Mouse (Mus musculus) bone marrow, adult 2 months (tissue): ENCODE data around the gene Spata31d1b. TPM values are rescaled to one million over a fixed set of nuclear protein-coding genes. Genes with fewer than 3 reads are reported as not detected.
"Not testable (repeated sequence)": the region's sequence is repeated elsewhere in the genome, so short reads cannot be mapped to it uniquely, and the experiment has no call there.

ENCODE experiments used
- H3K27ac ChIP-seq: fragments of 200-500 bp; 2 replicates; pipeline ENCODE4 v1.5.1; 2012; ENCODE audit warnings: low read depth, mild to moderate bottlenecking, control low read depth, inconsistent platforms, low read length; ENCODE audit not compliant: control insufficient read depth, poor library complexity, insufficient read depth
- H3K4me1 ChIP-seq: fragments of 200-500 bp; 2 replicates; pipeline ENCODE4 v1.6.1; 2011; ENCODE audit warnings: low read length; ENCODE audit not compliant: control insufficient read depth, insufficient read depth
- H3K4me3 ChIP-seq: fragments of 200-500 bp; replicated peaks from 2 replicates; pipeline ENCODE3; 2011; ENCODE audit warnings: mild to moderate bottlenecking, low read depth, low read length, control low read depth; ENCODE audit not compliant: control insufficient read depth
- CTCF ChIP-seq: fragments of 200-500 bp; IDR thresholded peaks from 2 replicates; pipeline ENCODE4 v1.5.1; 2011; ENCODE audit warnings: low read length, control low read depth; ENCODE audit not compliant: control insufficient read depth, insufficient read depth
- POLR2A ChIP-seq: fragments of 200-500 bp; IDR thresholded peaks from 2 replicates; pipeline ENCODE4 v1.6.1; 2011; ENCODE audit warnings: low read depth, mild to moderate bottlenecking, control low read depth, low read length, borderline replicate concordance; ENCODE audit not compliant: control insufficient read depth
- WGBS: fragments of 180-500 bp; shearing (Covaris S2); methylation state at CpG from one replicate; pipeline ENCODE4 v1.1.7; 2018; 5-methylcytosine and 5-hydroxymethylcytosine counted together
- polyA plus RNA-seq: library from polyadenylated mRNA; stranded (reverse); fragments of >200 nt; gene quantifications from 2 replicates; pipeline ENCODE4 v1.2.4, GENCODE M21; 2011; ENCODE audit warnings: low replicate concordance; ENCODE audit not compliant: missing spikeins, insufficient read depth, insufficient read length

Gene Spata31d1b
- polyA plus RNA-seq, 1 experiment = not detected

GRCm38 (mm10) chr13:59703514-59703913 lies 8.6 kb upstream of the Spata31d1b start:
- Histone ChIP-seq H3K4me1 (no peaks in the 10 kb centered on the region; the same call in 1 of the 2 replicates), H3K4me3 (no peak overlapping the region), H3K27ac (no peak overlapping the region)
- 70% methylated on average over 12 of the region's 12 CpGs for WGBS
- TF ChIP-seq CTCF (no peak), POLR2A (no peak)

DNA sequence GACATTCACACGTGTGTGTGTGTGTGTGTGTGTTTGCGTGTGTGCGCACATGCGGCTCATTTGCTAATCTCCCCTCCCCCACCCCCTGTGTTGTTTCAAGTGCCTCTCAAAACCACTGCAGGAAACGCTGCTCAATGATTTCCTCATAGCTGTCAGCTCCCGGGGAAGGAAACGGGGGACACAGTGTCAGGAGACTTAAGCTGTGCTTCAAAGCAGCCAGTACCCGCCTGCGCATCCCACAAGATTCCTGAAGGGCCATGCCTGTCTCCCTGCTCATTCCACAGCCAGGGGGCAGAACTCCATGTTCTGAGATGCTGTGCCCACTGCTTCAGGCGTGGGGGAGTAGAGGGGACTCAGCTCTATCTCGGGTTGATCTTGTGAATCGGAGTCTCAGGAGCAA lies 7.5 kb upstream of the Spata31d1b start:
- peak overlapping the region; percentile 49 for H3K4me3 ChIP-seq
- TF ChIP-seq POLR2A (no peak), CTCF (no peak)
- WGBS = 8% methylated on average over 12 of the region's 12 CpGs
- H3K4me1 ChIP-seq = no peaks in the 10 kb centered on the region; the same call in 1 of the 2 replicates
- H3K27ac ChIP-seq = no peak overlapping the region

- TF ChIP-seq CTCF (no peak), POLR2A (no peak)
- Histone ChIP-seq H3K4me1 (no peaks in the 10 kb centered on the region), H3K27ac (no peak within 1 kb of the TSS), H3K4me3 (no peak within 1 kb of the TSS)
- 86% methylated on average over 15 of the region's 15 CpGs for WGBS
These were observed 1.9 kb upstream of the Spata31d1b start, which contains the start of gene Spata31d1a for GRCm38 (mm10) chr13:59710230-59710629. Spata31d1a (minus strand) TSS chr13:59710330.

GRCm38 (mm10) chr13:59713710-59714109 lies 1.6 kb downstream of the Spata31d1b start:
- Histone ChIP-seq H3K27ac (no peak overlapping the region), H3K4me3 (no peak overlapping the region), H3K4me1 (no peaks in the 10 kb centered on the region)
- TF ChIP-seq POLR2A (no peak), CTCF (no peak)
- WGBS = 39% methylated on average over 3 of the region's 3 CpGs

DNA sequence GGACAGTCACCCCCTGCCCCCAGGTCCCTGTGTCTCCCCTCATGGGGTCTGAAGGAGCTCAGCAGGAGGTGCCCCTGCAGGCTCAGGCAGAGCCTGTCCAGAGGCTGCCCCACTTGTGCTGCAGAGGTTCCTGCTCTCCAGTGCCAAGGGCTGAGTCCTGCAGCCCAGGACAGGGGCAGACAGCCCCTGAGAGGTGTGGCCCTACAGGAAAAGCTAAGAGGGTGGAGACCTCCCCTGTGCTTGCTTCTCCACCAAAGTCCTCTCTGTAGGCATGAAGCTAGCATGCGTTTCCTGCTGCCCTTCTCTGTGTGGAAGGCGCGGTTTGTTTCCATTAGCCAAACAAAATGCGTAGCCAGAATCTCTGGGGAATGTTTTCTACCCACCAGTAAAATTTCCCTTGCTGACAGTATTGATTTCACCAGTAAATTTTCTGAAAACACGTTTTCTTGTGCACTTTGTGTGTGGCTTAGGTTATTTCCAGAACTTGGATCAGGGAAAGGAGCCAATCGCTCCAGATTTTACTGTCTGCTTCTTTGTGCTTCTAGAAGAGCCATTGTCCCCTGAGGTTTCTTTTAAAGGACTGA lies 6.9 kb downstream of the Spata31d1b start:
- not testable (repeated sequence) for H3K27ac ChIP-seq, H3K4me3 ChIP-seq, H3K4me1 ChIP-seq
- WGBS = 15% methylated on average over 6 of the region's 6 CpGs

DNA sequence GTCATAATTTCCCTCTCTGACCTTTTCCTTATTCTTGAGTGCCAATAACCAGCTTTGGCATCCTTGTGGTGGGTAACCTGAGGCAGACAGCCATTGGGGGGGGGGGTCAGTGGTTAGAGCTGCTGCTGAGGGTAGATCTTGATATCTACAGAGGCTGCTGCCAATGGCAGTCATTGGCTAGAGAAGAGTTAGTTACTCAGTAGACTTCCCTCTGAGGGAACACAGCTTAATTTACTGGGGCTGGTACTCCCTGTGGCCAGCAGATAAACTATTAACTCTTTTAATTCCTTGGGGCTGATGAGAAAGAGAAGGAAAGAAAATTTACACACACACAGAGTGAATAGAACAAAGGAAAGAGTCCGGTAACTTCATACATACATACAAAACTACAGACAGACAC lies 7.4 kb downstream of the Spata31d1b start:
- H3K4me3 ChIP-seq = no peak overlapping the region
- WGBS = 64% methylated on average over 1 of the region's 1 CpGs
- H3K4me1 ChIP-seq = no peaks in the 10 kb centered on the region
- TF ChIP-seq POLR2A (no peak), CTCF (no peak)
- no peak overlapping the region for H3K27ac ChIP-seq

DNA sequence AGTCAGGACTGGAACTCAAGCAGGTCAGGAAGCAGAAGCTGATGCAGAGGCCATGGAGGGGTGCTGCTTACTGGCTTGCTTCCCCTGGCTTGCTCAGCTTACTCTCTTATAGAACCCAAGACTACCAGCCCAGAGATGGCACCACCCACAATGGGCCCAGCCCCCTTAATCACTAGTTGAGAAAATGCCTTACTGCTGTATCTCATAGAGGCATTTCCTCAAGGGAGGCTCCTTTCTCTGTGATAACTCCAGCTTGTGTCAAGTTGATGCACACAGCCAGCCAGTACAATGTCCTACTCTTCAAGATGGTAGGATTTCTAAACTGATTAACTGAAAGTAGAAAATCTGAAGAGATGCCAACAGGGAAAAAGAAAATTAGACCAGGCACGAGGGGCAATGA lies 10.0 kb downstream of the Spata31d1b start:
- not testable (repeated sequence) for H3K4me1 ChIP-seq, H3K4me3 ChIP-seq, H3K27ac ChIP-seq
- 65% methylated on average over 1 of the region's 1 CpGs for WGBS

- WGBS = 38% methylated on average over 29 of the region's 29 CpGs
- H3K4me3 ChIP-seq = no peak overlapping the region
- TF ChIP-seq CTCF (no peak), POLR2A (no peak)
- H3K4me1 ChIP-seq = no peaks in the 10 kb centered on the region
- H3K27ac ChIP-seq = no peak overlapping the region
These were observed 14.2 kb downstream of the Spata31d1b start for GRCm38 (mm10) chr13:59726139-59726867.

GRCm38 (mm10) chr13:59728378-59729093 lies 16.5 kb downstream of the Spata31d1b start:
- 19% methylated on average over 7 of the region's 7 CpGs for WGBS
- Histone ChIP-seq H3K4me1 (no peaks in the 10 kb centered on the region), H3K27ac (no peak overlapping the region), H3K4me3 (no peak overlapping the region)
- TF ChIP-seq POLR2A (no peak), CTCF (peak; percentile 97)
